Mouse (Mus musculus) liver, adult 2 months (tissue): ENCODE measurements around the gene Apobec3.
A peak's percentile ranks its signal among the peaks of the same experiment; 100 is the strongest.

Source experiments
- CTCF ChIP-seq: fragments of 200-500 bp; IDR thresholded peaks from 2 replicates; pipeline ENCODE4 v1.5.1; 2011; ENCODE audit warnings: low read depth, low read length, control low read depth
- POLR2A ChIP-seq: fragments of 200-500 bp; IDR thresholded peaks from 2 replicates; pipeline ENCODE4 v1.6.1; 2011; ENCODE audit warnings: low read length, control low read depth; ENCODE audit not compliant: insufficient read depth; ENCODE audit errors: extremely low read depth

- TF ChIP-seq CTCF (no peak), POLR2A (peak; percentile 74)
These were observed 36.2 kb downstream of the Apobec3 start for GRCm38 (mm10) chr15:79927637-79928122.
